Mouse (Mus musculus): ENCODE results near the gene Azi2.

Azi2 gene

GRCm38 (mm10) chr9:118082575-118083431 lies 42.5 kb downstream of the Azi2 start:
- no peak for DNase-seq (ENCODE audit: low read depth, low spot score)

DNA sequence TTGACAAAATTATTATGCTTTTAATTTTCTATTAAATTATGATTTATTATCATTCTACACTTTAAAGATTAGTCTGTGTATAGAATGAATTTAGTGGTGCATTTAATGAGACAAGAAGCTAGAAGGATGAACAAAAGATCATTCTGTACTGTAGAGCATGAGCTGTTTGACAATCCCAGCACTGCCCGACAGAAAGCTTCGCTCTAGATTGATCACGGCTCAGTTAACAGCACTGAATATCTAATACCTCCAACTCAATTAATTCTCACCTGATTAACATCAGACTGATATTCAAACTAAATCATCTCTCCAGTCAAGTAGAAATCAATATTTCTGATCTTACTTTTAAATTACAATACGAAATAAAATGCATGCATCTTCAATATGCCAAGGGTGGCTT lies 43.5 kb downstream of the Azi2 start:
- DNase-seq (ENCODE audit: low read depth, low spot score) = no peak

GRCm38 (mm10) chr9:118099395-118099794 lies 59.1 kb downstream of the Azi2 start:
- no peak for DNase-seq (ENCODE audit: low read depth, low spot score)

DNA sequence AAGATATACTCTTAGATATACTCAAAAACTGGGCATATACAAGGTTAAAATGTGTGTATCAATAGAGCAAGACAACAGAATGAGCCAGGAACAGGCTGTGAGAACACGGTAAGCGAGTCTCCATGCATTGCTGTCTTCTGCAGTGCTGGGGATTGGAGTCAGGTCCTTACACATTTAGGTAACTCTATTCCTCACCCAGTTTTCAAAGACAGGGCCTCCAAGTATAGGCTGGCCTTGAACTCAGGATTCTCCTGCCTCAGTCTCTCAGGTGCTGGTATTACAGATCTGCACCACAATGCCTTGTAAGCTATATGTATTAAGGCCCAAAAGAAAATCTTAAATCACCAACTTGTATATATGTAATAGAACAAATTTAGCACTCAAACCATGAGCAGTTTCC lies 60.2 kb downstream of the Azi2 start:
- no peak for DNase-seq (ENCODE audit: low read depth, low spot score)

DNA sequence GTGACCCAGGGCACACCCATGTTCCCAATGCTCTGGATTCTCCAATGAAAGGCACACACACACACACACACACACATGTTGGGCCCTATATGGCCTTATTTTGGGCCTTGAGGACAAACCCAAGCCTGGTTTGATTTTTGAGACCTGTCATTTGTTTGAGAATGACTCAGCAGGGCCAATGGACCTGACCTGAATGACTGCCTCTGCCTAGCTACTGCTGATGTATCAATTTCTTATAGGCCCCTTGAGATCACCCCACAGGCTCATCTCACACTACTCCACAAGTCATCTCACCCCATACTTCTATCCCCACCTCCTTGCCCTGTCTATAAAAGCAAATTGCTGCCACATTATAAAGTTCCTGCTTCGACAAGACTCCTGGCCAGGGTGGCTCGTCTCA lies 61.5 kb downstream of the Azi2 start:
- DNase-seq (ENCODE audit: low read depth, low spot score) = no peak

DNA sequence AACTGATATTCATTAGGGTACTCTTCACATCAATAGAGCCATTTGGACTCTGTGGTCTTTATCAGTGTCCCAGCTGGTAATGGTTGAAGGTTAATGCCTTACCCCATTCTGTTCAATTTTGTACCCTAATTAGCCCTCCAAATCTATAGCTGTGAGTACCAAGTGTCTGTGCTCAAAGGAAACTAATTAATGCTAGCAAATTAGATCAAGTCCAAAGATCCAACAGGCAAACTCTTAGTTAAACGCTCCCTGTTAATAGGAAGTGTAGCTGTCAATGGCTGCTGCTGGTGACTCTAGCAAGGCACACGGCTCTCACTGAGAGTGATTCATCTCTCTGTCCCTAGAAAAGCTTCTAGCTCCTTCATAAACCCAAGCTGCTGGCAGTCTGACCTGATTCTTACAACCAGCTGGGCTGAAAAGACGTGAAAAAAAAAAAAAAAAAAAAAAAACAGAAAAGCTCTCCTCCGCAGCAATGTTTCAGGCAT lies 68.3 kb downstream of the Azi2 start:
- DNase-seq (ENCODE audit: low read depth, low spot score) = no peak

DNA sequence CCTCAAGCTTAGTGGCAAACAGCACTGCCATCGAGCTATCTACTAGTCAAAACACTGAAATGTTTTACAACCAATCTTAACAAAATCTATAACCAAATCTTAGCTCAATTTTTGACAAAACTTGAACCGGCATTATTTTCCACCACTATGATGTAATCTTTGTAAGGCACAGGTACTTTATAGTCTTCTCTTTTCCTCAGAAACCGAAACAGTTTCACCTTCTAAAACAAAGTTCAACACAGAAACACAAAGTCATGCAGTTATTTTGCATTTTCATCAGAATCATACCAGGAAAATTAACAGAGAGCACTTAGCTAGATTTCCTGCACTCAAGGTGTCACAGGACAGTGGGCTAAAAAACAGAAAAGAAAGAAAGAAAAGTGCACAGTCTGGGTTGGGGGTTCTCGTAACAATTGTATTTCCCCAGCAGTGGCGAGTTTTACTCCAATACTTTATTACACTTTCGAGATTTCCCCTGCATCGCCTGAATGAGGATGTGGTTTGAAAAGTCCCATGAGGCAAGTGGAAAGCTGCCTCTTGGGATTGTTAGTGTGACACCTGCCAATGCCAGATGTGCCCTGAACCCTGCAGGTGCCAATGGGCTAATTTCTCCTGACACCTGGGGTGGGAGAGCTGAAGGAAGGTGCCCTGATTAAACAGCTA lies 69.5 kb downstream of the Azi2 start:
- DNase-seq (ENCODE audit: low read depth, low spot score) = no peak

- no peak for DNase-seq (ENCODE audit: low read depth, low spot score)
Measured at GRCm38 (mm10) chr9:118110360-118110710, 70.0 kb downstream of the Azi2 start.

Data from c-Kit-negative CD71-positive TER-119-positive erythroid progenitor cells, embryonic 14.5 days (primary cell).